In genomic region chr11:98782651-98783235, GRCm38 (mm10) we compare ENCODE assay signal across 8 mouse cellular contexts. TPM values are rescaled to one million over a fixed set of nuclear protein-coding genes. Genes with fewer than 3 reads are reported as not detected.
DNase-seq lines count a peak whose midpoint lies in the region; ATAC-seq and TF ChIP-seq lines count a peak whose summit lies in the region.

No protein-coding gene starts in this region.

- peak overlapping the region; percentile 59 for H3K4me2 ChIP-seq in heart, embryonic 15.5 days
- H3K4me2 ChIP-seq in limb, embryonic 14.5 days (replicated peaks; ENCODE audit: low read depth, low read length, severe bottlenecking) = peak overlapping the region; percentile 40
- peak overlapping the region; percentile 53 for H3K4me2 ChIP-seq in neural tube, embryonic 12.5 days (replicated peaks)

- TF ChIP-seq POLR2A in limb, embryonic 14.5 days (IDR thresholded peaks at IDR 0.05; ENCODE audit: borderline replicate concordance, extremely low read depth, insufficient read depth, insufficient read length) = no peak

- DNase-seq in cerebellum, postnatal 10 days = peak; percentile 57 to 69
- no peak for DNase-seq in cerebellum, adult 8-10 months
- DNase-seq in 416B (ENCODE audit: low read depth) = peak; percentile 52
- peak; percentile 48 to 54 for DNase-seq in cerebellum, postnatal 36 days
- no peak for DNase-seq in limb, embryonic 14.5 days (ENCODE audit: low spot score)
- DNase-seq in urinary bladder, postnatal 10 days (ENCODE audit: low spot score) = no peak

- H3K4me1 ChIP-seq in heart, embryonic 15.5 days (replicated peaks) = peaks cover 64% of the 10 kb centered on the region
- peaks cover 55% of the 10 kb centered on the region for H3K4me1 ChIP-seq in limb, embryonic 14.5 days (ENCODE audit: control insufficient read depth, insufficient read depth, low read length)
- peaks cover 49% of the 10 kb centered on the region for H3K4me1 ChIP-seq in neural tube, embryonic 12.5 days

- no peaks in the 10 kb centered on the region for H3K27me3 ChIP-seq in heart, embryonic 15.5 days
- no peaks in the 10 kb centered on the region for H3K27me3 ChIP-seq in limb, embryonic 14.5 days (ENCODE audit: control insufficient read depth, insufficient read depth, low read length)
- no peaks in the 10 kb centered on the region for H3K27me3 ChIP-seq in neural tube, embryonic 12.5 days (replicated peaks)

- H3K4me3 ChIP-seq in heart, embryonic 15.5 days = peak overlapping the region; percentile 20
- H3K4me3 ChIP-seq in limb, embryonic 14.5 days (replicated peaks; ENCODE audit: low read length) = peak overlapping the region; percentile 14; the same call in 1 of the 2 replicates
- H3K4me3 ChIP-seq in neural tube, embryonic 12.5 days = peak overlapping the region; percentile 11; the same call in 1 of the 2 replicates

- WGBS in heart, embryonic 15.5 days = 6% methylated on average over 17 of the region's 17 CpGs
- WGBS in limb, embryonic 14.5 days = 7% methylated on average over 17 of the region's 17 CpGs
- 2% methylated on average over 17 of the region's 17 CpGs for WGBS in neural tube, embryonic 12.5 days

- peak overlapping the region; percentile 98 for H3K27ac ChIP-seq in heart, embryonic 15.5 days
- H3K27ac ChIP-seq in limb, embryonic 14.5 days (replicated peaks; ENCODE audit: low read depth, low read length) = peak overlapping the region; percentile 83
- peak overlapping the region; percentile 64 for H3K27ac ChIP-seq in neural tube, embryonic 12.5 days

- no peaks in the 10 kb centered on the region for H3K36me3 ChIP-seq in heart, embryonic 15.5 days
- H3K36me3 ChIP-seq in limb, embryonic 14.5 days (ENCODE audit: control insufficient read depth, insufficient read depth, low read length) = no peaks in the 10 kb centered on the region
- no peaks in the 10 kb centered on the region for H3K36me3 ChIP-seq in neural tube, embryonic 12.5 days

- ATAC-seq in heart, embryonic 15.5 days (replicated peaks; ENCODE audit: insufficient number of reproducible peaks, insufficient read depth, low FRiP score, low read depth) = no peak
- no peak for ATAC-seq in limb, embryonic 14.5 days (ENCODE audit: low FRiP score, low read depth)
- no peak for ATAC-seq in neural tube, embryonic 12.5 days (ENCODE audit: low FRiP score, low read depth)

- H3K9me3 ChIP-seq in heart, embryonic 15.5 days (replicated peaks) = no peaks in the 10 kb centered on the region
- H3K9me3 ChIP-seq in limb, embryonic 14.5 days (ENCODE audit: control insufficient read depth, low read length) = no peaks in the 10 kb centered on the region
- no peaks in the 10 kb centered on the region for H3K9me3 ChIP-seq in neural tube, embryonic 12.5 days

- peak overlapping the region; percentile 46 for H3K9ac ChIP-seq in heart, embryonic 15.5 days
- peak overlapping the region; percentile 43 for H3K9ac ChIP-seq in limb, embryonic 14.5 days (ENCODE audit: low read depth, low read length, severe bottlenecking)
- peak overlapping the region; percentile 9; the same call in 1 of the 2 replicates for H3K9ac ChIP-seq in neural tube, embryonic 12.5 days

RNA-seq across cellular contexts. Expression of gene Nr1d1, which starts 7.6 kb away (rescaled TPM):
- 7.0 and 7.5 TPM in 2 replicates for polyA plus RNA-seq in heart, embryonic 15.5 days (2015; fragmentation: Nextera tagmentation; extraction: Ambion mirVana)
- 1.8 and 2.5 TPM in 2 replicates for polyA plus RNA-seq in limb, embryonic 14.5 days (2012; rRNA removed)
- polyA plus RNA-seq in limb, embryonic 14.5 days (2014; fragmentation: Nextera tagmentation; extraction: Ambion mirVana) = 1.2 and 1.4 TPM in 2 replicates
- 1.5 and 2.1 TPM in 2 replicates for polyA plus RNA-seq in neural tube, embryonic 12.5 days (2016; fragmentation: Nextera tagmentation; extraction: Ambion mirVana)

RNA-seq across cellular contexts. Expression of gene Msl1, which starts 12.6 kb away (rescaled TPM):
- polyA plus RNA-seq in heart, embryonic 15.5 days (2015; fragmentation: Nextera tagmentation; extraction: Ambion mirVana) = 15.5 and 17.2 TPM in 2 replicates
- 76.9 and 81.1 TPM in 2 replicates for polyA plus RNA-seq in limb, embryonic 14.5 days (2012; rRNA removed)
- 19.8 and 23.5 TPM in 2 replicates for polyA plus RNA-seq in limb, embryonic 14.5 days (2014; fragmentation: Nextera tagmentation; extraction: Ambion mirVana)
- 37.0 and 40.8 TPM in 2 replicates for polyA plus RNA-seq in neural tube, embryonic 12.5 days (2016; fragmentation: Nextera tagmentation; extraction: Ambion mirVana)

RNA-seq across cellular contexts. Expression of gene Casc3, which starts 22.0 kb away (rescaled TPM):
- polyA plus RNA-seq in heart, embryonic 15.5 days (2015; fragmentation: Nextera tagmentation; extraction: Ambion mirVana) = 21.3 and 27.6 TPM in 2 replicates
- 52.4 and 56.8 TPM in 2 replicates for polyA plus RNA-seq in limb, embryonic 14.5 days (2012; rRNA removed)
- polyA plus RNA-seq in limb, embryonic 14.5 days (2014; fragmentation: Nextera tagmentation; extraction: Ambion mirVana) = 34.1 and 40.4 TPM in 2 replicates
- 65.1 and 68.5 TPM in 2 replicates for polyA plus RNA-seq in neural tube, embryonic 12.5 days (2016; fragmentation: Nextera tagmentation; extraction: Ambion mirVana)

RNA-seq across cellular contexts. Expression of gene Thra, which starts 42.3 kb away (rescaled TPM):
- 34.8 and 39.5 TPM in 2 replicates for polyA plus RNA-seq in heart, embryonic 15.5 days (2015; fragmentation: Nextera tagmentation; extraction: Ambion mirVana)
- polyA plus RNA-seq in limb, embryonic 14.5 days (2012; rRNA removed) = 149 and 157 TPM in 2 replicates
- polyA plus RNA-seq in limb, embryonic 14.5 days (2014; fragmentation: Nextera tagmentation; extraction: Ambion mirVana) = 55.9 and 63.2 TPM in 2 replicates
- polyA plus RNA-seq in neural tube, embryonic 12.5 days (2016; fragmentation: Nextera tagmentation; extraction: Ambion mirVana) = 56.9 and 67.0 TPM in 2 replicates

RNA-seq across cellular contexts. Expression of gene Med24, which starts 53.5 kb away (rescaled TPM):
- 33.5 and 43.0 TPM in 2 replicates for polyA plus RNA-seq in heart, embryonic 15.5 days (2015; fragmentation: Nextera tagmentation; extraction: Ambion mirVana)
- 83.4 and 104 TPM in 2 replicates for polyA plus RNA-seq in limb, embryonic 14.5 days (2012; rRNA removed)
- 43.9 and 48.3 TPM in 2 replicates for polyA plus RNA-seq in limb, embryonic 14.5 days (2014; fragmentation: Nextera tagmentation; extraction: Ambion mirVana)
- polyA plus RNA-seq in neural tube, embryonic 12.5 days (2016; fragmentation: Nextera tagmentation; extraction: Ambion mirVana) = 78.7 and 80.0 TPM in 2 replicates

Comparison
In these comparisons a context has a peak if more than half of its experiments do, and no peak if none do; other contexts are left out.
1. DNase-seq: peak in cerebellum, postnatal 10 days (2 of 2), 416B (single experiment) and cerebellum, postnatal 36 days (2 of 2); none in cerebellum, adult 8-10 months (single experiment), limb, embryonic 14.5 days (single experiment) and urinary bladder, postnatal 10 days (single experiment).
2. Peak in every context shown above with its lines, with median percentiles within 50 percentile points of each other: H3K27ac ChIP-seq, H3K4me2 ChIP-seq, H3K4me3 ChIP-seq and H3K9ac ChIP-seq.